Mouse (Mus musculus) layer of hippocampus, adult 6 months (tissue): ENCODE measurements around the gene E330017A01Rik. TPM values are rescaled to one million over a fixed set of nuclear protein-coding genes. Genes with fewer than 3 reads are reported as not detected.

ENCODE experiments used
- long read RNA-seq, 2 experiments: library from polyadenylated mRNA; unstranded; transcript quantifications; one replicate each; pipeline ENCODE4 v2.0.0; 2019 to 2020
- polyA plus RNA-seq: library from polyadenylated mRNA; unstranded; fragments of <200 nt; fragmentation: Nextera tagmentation; gene quantifications from 2 replicates; pipeline ENCODE4 v1.2.3, GENCODE M21; 2021

E330017A01Rik gene
- not detected in 2 replicates for polyA plus RNA-seq
- long read RNA-seq, experiment 1: 0 reads
- long read RNA-seq, experiment 2: 0 reads

DNA sequence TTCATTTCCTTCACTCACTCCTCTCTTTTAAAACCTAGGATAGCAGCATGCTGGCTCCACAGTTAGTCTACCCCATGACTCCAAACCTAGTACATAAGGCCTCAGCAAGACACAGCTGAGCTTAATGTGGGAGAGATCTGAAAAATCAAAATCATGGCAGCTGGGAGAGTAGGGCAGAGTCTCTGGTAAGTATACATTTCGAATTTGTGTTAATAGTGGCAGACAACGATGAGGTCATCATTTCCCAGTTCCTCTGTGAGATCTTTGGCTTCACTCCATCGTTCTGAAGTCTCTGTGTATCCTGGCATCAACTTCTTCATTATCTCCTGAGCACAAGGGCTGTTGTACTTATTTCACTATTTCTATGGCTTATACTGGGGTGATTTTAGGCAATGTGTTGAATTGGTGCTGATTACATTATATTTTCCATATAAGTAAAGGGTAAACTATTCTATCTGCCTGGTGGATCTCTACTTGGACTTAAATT is at the start of gene E330017A01Rik:
E330017A01Rik (minus strand) TSS at position 51 of the 487 bp plus-strand sequence.

DNA sequence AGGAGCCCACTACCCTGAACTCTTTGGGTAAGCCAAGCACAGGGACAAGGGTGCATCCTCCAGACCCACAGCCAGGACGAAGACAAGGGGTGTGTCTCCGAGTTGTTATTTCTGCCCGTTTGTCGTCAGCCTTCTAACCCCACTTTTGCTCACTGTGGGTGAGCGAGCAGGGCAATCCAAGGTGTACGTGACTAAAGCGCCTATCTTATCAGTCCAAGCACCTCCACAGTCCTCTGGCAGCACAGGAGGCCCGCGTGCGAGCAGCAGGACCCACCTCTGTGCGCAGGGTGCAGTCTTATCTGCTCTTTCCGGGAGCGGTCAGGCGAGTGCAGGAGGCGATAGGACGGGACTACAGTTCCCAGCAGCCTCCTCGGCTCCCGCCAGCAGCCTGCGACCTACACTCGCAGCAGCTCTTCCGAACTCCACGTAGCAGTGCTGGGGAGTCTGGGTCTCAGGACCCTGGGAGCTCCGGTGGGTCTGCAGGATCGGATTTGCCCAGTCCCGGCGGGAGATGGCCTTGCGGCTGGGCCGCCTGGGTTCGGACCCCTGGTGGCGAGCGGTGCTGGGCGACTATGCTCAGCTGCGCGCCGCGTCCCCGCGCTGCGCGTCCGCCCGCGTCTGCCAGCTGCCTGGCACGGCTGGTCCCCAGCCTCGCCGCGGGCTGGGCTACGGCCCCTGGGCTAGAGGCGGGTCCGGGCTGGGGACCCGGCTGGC is 31.5 kb upstream of the E330017A01Rik start, which contains the start of gene Cpox:
Cpox (plus strand) TSS at position 376 of the 714 bp plus-strand sequence.

DNA sequence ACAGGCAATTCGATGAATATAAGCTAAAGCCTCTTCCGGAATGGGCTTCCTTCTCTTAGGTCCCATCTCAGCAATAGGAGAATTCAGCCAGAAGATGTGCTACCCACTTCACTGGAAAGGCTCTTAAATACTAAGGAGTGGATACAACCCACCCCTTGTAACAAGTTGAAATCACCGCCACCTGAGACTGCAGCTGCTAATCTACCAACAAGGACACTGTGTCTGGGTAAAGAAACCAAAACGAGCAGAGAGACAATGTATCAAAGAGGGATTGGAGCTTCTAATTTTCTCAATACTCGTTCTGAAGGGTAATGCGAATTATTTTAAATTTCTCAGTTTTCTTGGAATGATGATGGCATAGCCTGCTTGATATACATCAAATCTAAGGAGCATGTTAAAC is 21.7 kb downstream of the E330017A01Rik start, which contains the start of gene Gm813:
Gm813 (minus strand) TSS at position 101 of the 400 bp plus-strand sequence.

Other genes with a start within 250 kb of the E330017A01Rik start
- gene Dcbld2, start 230.3 kb downstream of the E330017A01Rik start, polyA plus RNA-seq: 0.85 and 1.1 TPM in 2 replicates
- gene St3gal6, start 114.5 kb downstream of the E330017A01Rik start, polyA plus RNA-seq: 12.5 and 13.4 TPM in 2 replicates
- gene Gm813, start 21.8 kb downstream of the E330017A01Rik start, polyA plus RNA-seq: not detected in 2 replicates
- 21.6 and 22.5 TPM in 2 replicates for gene Cpox, start 31.6 kb upstream of the E330017A01Rik start, polyA plus RNA-seq
- gene Gpr15, start 80.3 kb upstream of the E330017A01Rik start, polyA plus RNA-seq: 0.11 TPM in 1 of 2 replicates, not detected in the other
- 95.5 and 116 TPM in 2 replicates for gene Cldnd1, start 89.2 kb upstream of the E330017A01Rik start, polyA plus RNA-seq
- not detected in 2 replicates for gene Olfr172, start 124.4 kb upstream of the E330017A01Rik start, polyA plus RNA-seq
- gene Olfr173, start 161.5 kb upstream of the E330017A01Rik start, polyA plus RNA-seq: not detected in 2 replicates
- not detected in 2 replicates for gene Olfr175-ps1, start 188.0 kb upstream of the E330017A01Rik start, polyA plus RNA-seq
- gene Olfr177, start 236.0 kb upstream of the E330017A01Rik start, polyA plus RNA-seq: not detected in 2 replicates